Mouse (Mus musculus) heart, adult 2 months (tissue): Measurements from ENCODE around the gene Tmem43. TPM values are rescaled to one million over a fixed set of nuclear protein-coding genes. Genes with fewer than 3 reads are reported as not detected.

ENCODE experiments used
- DNase-seq, 2 experiments: peaks; one replicate each; pipeline ENCODE4 v3.0.0; 2021
- H3K27ac ChIP-seq: fragments of 200-600 bp; 2 replicates; pipeline ENCODE4 v1.8.1; 2022
- H3K27me3 ChIP-seq: fragments of 200-500 bp; 2 replicates; pipeline ENCODE4 v1.6.1; 2012; ENCODE audit warnings: mild to moderate bottlenecking, low read length, inconsistent platforms, mixed read lengths; ENCODE audit not compliant: control insufficient read depth, insufficient read depth
- H3K36me3 ChIP-seq: fragments of 200-500 bp; 2 replicates; pipeline ENCODE4 v1.6.1; 2012; ENCODE audit warnings: low read length, inconsistent platforms; ENCODE audit not compliant: control insufficient read depth, insufficient read depth
- H3K4me1 ChIP-seq: fragments of 200-500 bp; 2 replicates; pipeline ENCODE4 v1.6.1; 2011; ENCODE audit warnings: low read length; ENCODE audit not compliant: control insufficient read depth, insufficient read depth
- H3K4me3 ChIP-seq: fragments of 200-600 bp; 2 replicates; pipeline ENCODE4 v1.8.1; 2022
- H3K79me2 ChIP-seq: fragments of 200-500 bp; replicated peaks from 2 replicates; pipeline ENCODE4 v1.6.1; 2012; ENCODE audit warnings: mild to moderate bottlenecking, inconsistent platforms, low read length, moderate library complexity, mixed read lengths; ENCODE audit not compliant: control insufficient read depth, insufficient read depth
- H3K9ac ChIP-seq: fragments of 200-500 bp; 2 replicates; pipeline ENCODE4 v1.6.1; 2012; ENCODE audit warnings: low read depth, mild to moderate bottlenecking, control low read depth, inconsistent platforms, low read length, mixed read lengths
- CTCF ChIP-seq: fragments of 200-600 bp; IDR thresholded peaks from 2 replicates; pipeline ENCODE4 v1.8.1; 2022; ENCODE audit warnings: antibody characterized with exemption, mild to moderate bottlenecking, moderate library complexity
- EP300 ChIP-seq: fragments of 200-500 bp; IDR thresholded peaks from 2 replicates; pipeline ENCODE4 v1.6.1; 2011; ENCODE audit warnings: low read depth, low read length, control low read depth; ENCODE audit not compliant: insufficient read depth
- POLR2A ChIP-seq: fragments of 200-500 bp; IDR thresholded peaks from 2 replicates; pipeline ENCODE4 v1.6.1; 2011; ENCODE audit warnings: mild to moderate bottlenecking, low read depth, low read length, control low read depth; ENCODE audit not compliant: insufficient read depth
- WGBS: fragments of 180-500 bp; shearing (Covaris S2); methylation state at CpG from one replicate; pipeline ENCODE4 v1.1.7; 2018; 5-methylcytosine and 5-hydroxymethylcytosine counted together
- intact Hi-C: fragments of 180-260 bp; cut with DNase I; formaldehyde crosslinking; loops from one replicate; pipeline ENCODE4 v1.15.1; 2025
- long read RNA-seq: library from polyadenylated mRNA; stranded (forward); transcript quantifications from one replicate; pipeline ENCODE4 v2.0.0, GENCODE M21; 2021
- polyA plus RNA-seq: library from polyadenylated mRNA; depleted of rRNA; stranded (reverse); fragments of >200 nt; gene quantifications from 2 replicates; pipeline ENCODE4 v1.2.3, GENCODE M21; 2012; rRNA removed
- total RNA-seq, 2 experiments: library from RNA; stranded (reverse); gene quantifications; 2 replicates each; pipeline ENCODE4 v1.2.3; 2021

The Tmem43 gene
- 10 to 100 TPM; 23.1 to 24.4 TPM for total RNA-seq
- polyA plus RNA-seq = 29.8 and 34.0 TPM in 2 replicates
- long read RNA-seq, transcript Tmem43-201 (12 exons, 2,903 nt) = major isoform, 21 of 26 reads
- long read RNA-seq, partial matches to known transcripts = 5 of 26 reads
- long read RNA-seq, other reads (novel, unspliced or antisense) = 0 of 26 reads

DNA sequence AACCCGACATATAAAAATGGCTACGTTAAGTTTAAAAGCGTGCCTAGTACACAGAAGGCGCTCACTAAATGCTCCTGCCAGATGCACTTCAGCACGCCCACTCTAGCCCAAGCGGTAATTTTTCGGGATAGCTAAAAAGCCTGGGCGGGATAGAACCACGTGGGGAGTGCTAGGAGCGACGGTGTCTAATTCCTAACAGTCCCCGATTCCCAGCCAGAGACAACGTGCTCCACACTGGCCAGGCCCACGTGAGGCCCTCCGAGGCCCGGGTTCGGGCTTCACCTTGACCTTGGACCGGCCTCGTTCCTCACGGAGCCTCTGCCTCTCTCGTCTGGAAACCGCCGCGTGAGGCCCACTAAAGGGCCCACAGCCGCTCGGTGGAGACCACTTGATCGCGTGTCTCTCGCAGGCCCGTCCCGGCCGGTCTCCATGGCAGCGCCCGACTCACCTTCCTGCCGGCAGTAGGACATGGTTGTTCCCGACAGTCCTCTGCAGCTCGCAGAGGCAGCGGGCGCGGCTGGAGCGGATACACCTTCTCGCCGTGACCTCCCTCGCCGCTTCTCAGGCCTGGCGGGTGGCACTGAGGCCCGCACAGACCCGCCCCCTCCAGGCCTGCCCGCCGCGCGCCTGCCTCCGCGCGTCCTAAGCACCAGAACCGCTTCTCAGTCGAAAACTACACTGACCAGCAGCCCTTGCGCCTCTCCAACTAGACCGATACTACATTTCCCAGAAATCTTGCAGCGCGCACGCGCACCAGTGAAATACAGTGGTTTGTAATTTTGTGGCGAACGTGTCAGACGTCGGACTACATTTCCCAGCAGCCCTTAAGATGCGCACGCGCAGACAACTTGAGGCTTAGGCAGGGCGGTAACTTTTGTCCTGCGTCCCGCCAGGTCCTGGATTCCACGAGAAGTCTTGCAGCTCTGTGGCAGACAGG lies at the start of gene Tmem43, which contains the start of gene Chchd4:
TSS of gene Tmem43 (plus strand) at position 836 of the 937 bp plus-strand sequence.
TSS of gene Chchd4 (minus strand) at position 679 of the 937 bp plus-strand sequence.
- no peaks in the 10 kb centered on the region for H3K79me2 ChIP-seq
- DNase-seq = peak; percentile 98 to 99
- H3K9ac ChIP-seq = peak within 1 kb of the TSS; percentile 81
- H3K4me3 ChIP-seq = peak within 1 kb of the TSS; percentile 92
- peak within 1 kb of the TSS; percentile 85 for H3K27ac ChIP-seq
- H3K4me1 ChIP-seq = peaks cover 2% of the 10 kb centered on the region; the same call in 1 of the 2 replicates
- 1% methylated on average over 74 of the region's 74 CpGs for WGBS
- intact Hi-C loops = loop anchor here (1.0 kb wide), 2 partner anchors 33 to 42 kb away; partner anchors contain the start of genes Lsm3 and Xpc
- H3K36me3 ChIP-seq = no peaks in the 10 kb centered on the region
- TF ChIP-seq EP300 (peak; percentile 11; the same call in 1 of the 2 replicates), POLR2A (peak; percentile 90), CTCF (no peak)
- no peaks in the 10 kb centered on the region for H3K27me3 ChIP-seq

DNA sequence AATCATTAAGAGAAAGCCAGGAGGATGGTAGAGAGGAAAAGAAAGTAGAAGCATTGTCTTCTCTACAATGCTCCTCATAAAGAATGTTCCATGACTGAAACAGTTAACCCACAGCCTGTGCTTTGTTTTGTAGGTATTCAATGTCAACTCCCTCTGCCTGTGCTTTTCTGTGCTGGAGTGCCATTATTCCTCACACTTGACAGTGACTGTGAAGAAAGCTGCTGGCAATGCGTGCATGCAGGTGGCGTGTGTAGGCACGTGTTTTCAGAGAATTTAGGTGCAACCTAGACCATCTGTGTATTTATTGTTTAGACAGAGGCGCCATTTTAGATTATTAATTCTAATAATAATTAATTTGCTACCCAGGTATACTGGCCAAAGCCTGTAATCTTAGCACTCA lies 49.4 kb upstream of the Tmem43 start:
- no peak for DNase-seq
- H3K4me3 ChIP-seq = no peak overlapping the region
- TF ChIP-seq CTCF = no peak
- TF ChIP-seq EP300 = no peak
- no peak for TF ChIP-seq POLR2A
- H3K27ac ChIP-seq = no peak overlapping the region
- intact Hi-C loops = no loop called here
- H3K9ac ChIP-seq = no peak overlapping the region
- no peaks in the 10 kb centered on the region for H3K79me2 ChIP-seq
- WGBS = 69% methylated on average over 4 of the region's 4 CpGs
- no peaks in the 10 kb centered on the region for H3K4me1 ChIP-seq
- peaks cover 4% of the 10 kb centered on the region; the same call in 1 of the 2 replicates for H3K27me3 ChIP-seq
- H3K36me3 ChIP-seq = no peaks in the 10 kb centered on the region

DNA sequence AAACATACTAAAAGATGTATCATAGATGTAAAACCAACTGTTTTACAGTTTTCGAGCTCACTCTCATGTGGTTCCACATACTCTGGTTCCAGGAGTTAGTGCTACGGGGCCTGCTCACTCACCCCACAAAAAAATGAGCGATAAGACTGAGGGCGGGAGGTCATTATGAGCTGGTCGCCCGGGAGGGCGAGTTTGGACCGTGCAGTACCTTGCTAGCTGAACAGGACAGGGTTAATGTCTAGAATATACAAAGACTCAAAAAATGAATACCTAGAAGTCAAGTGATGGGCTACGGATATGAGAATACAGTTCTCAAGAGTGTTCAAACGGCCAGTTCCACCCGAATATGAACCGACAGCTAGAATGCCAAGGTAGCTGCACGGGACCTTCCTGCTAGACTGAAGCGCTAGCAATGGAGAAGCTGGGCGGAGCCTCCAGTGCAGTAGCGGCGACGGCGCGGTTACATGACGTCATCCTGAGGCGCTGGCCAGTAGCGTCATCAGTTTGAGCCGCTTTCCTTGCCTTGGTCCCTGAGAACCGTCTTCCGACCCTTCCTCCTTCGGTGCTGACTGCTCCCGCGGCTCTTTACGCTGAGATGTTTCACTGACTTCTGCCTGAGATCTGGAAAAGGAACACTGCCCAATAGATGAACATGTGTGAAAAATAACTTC lies 32.9 kb upstream of the Tmem43 start:
- TF ChIP-seq POLR2A (peak; percentile 99), EP300 (peak; percentile 75; the same call in 1 of the 2 replicates), CTCF (no peak)
- no peaks in the 10 kb centered on the region for H3K79me2 ChIP-seq
- H3K9ac ChIP-seq = peak overlapping the region; percentile 47
- peaks cover 2% of the 10 kb centered on the region for H3K4me1 ChIP-seq
- H3K27ac ChIP-seq = peak overlapping the region; percentile 68
- no peaks in the 10 kb centered on the region for H3K27me3 ChIP-seq
- H3K4me3 ChIP-seq = peak overlapping the region; percentile 65
- peak; percentile 93 to 96 for DNase-seq
- intact Hi-C loops = loop anchor here (1.0 kb wide), 1 partner anchor 33 kb away; the partner anchor contains the start of genes Chchd4 and Tmem43
- 2% methylated on average over 30 of the region's 30 CpGs for WGBS
- H3K36me3 ChIP-seq = no peaks in the 10 kb centered on the region

DNA sequence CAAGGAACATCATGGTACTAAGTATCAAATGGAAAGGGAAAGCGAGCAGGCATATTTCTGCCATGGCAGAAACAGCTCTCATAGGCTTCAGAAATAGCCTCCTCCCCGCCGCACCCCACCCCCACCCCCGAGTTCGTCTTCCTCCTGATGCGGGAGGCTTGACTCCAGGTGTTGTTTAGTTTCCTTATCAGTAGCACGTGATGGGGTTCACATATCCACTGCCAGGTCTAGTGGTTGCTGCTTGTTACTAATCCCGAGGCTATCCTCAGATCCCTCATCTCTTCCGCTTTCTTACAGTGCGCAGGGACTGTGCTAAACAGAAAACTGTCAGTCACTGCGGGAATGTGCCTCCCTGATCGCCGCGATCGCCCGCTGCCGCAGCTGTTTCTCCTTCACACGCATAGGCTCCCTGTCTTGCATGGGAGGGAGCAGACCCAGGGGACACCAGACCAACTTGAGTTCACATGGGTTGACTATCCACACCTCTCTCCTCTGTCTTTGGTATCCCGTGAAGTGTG lies 32.3 kb upstream of the Tmem43 start:
- Histone ChIP-seq H3K79me2 (no peaks in the 10 kb centered on the region), H3K27me3 (no peaks in the 10 kb centered on the region), H3K9ac (peak overlapping the region; percentile 47), H3K4me1 (peaks cover 2% of the 10 kb centered on the region), H3K4me3 (peak overlapping the region; percentile 65), H3K36me3 (no peaks in the 10 kb centered on the region), H3K27ac (peak overlapping the region; percentile 68)
- 1% methylated on average over 19 of the region's 19 CpGs for WGBS
- TF ChIP-seq POLR2A = no peak
- no peak for DNase-seq
- intact Hi-C loops = no loop called here

DNA sequence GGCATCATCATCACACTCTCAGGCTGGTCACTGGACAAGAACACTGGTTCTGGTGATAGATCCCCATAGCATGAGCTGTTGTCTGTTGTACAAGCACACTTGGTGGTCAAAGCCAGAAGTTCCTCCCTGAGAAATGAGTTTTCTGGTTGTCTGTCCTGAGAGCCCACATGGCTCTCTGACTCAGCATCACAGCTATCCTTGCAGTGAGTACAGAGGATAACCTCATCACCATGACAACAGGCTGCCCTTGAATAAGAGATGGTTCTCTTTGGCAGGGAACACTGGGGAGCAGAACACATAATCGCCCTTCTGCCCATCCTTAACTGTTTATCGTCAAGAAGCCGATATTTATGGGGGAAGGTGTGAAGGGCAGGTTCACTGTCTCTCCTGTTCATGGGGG lies 28.2 kb upstream of the Tmem43 start:
- H3K9ac ChIP-seq = no peak overlapping the region
- H3K4me1 ChIP-seq = peaks cover 2% of the 10 kb centered on the region
- TF ChIP-seq POLR2A (no peak), EP300 (no peak), CTCF (no peak)
- WGBS = 66% methylated on average over 3 of the region's 3 CpGs
- intact Hi-C loops = no loop called here
- no peaks in the 10 kb centered on the region for H3K27me3 ChIP-seq
- no peaks in the 10 kb centered on the region for H3K79me2 ChIP-seq
- no peak overlapping the region for H3K27ac ChIP-seq
- no peak for DNase-seq
- no peak overlapping the region for H3K4me3 ChIP-seq
- H3K36me3 ChIP-seq = no peaks in the 10 kb centered on the region
